16 mouse cellular contexts compared by ENCODE assay signal in the genomic region with DNA sequence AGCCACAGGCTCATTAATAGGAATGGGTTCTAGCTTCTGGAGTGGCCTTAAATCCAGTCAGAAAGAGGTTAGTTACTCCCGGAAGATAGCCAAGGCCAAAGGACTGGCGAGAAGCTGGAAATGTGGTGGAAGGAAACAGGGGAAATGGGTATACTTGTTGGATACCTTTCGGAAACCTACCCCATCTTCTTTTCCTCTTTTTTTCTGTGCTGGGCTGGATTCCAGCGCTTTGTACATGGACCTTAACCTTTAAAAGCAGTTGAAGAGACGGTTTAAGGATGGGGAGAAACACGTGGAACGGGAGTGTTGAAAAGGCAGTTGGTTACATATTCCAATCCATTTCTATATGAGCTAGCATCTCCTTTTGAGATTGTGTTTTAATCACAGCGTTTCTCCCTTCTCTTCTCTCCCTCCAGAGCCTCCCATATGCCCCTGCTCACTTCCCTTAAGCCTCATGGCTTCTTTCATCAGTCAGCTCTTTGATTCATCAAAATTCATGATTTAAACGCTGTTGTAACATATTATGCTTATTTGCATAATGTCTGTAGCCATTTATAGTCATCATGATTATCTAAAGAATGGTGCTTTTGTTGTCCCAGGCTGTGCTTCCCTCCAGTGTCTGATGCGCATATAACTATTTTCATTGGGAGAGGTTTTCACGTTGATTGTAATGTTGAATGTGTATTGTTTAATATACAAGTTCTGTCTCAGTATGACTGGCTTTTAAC. TPM values are rescaled to one million over a fixed set of nuclear protein-coding genes. Genes with fewer than 3 reads are reported as not detected.
DNase-seq lines count a peak whose midpoint lies in the region; ATAC-seq lines count a peak whose summit lies in the region.
"Had no signal": no experiment of that assay in that cellular context is flagged by ENCODE, and none has a peak within 500 bp of the region (broad histone marks: within the 10 kb centered on the region; RNA-seq: fewer than 3 reads in every experiment).

No protein-coding gene starts in this region.

- no peak for ATAC-seq in liver, embryonic 15.5 days (ENCODE audit: insufficient read depth)
- ATAC-seq: lung, postnatal 0 days had no signal

- H3K9ac ChIP-seq in liver, embryonic 15.5 days = no peak overlapping the region
- H3K9ac ChIP-seq: limb, embryonic 13.5 days; neural tube, embryonic 13.5 days had no signal

- H3K4me2 ChIP-seq in liver, embryonic 15.5 days = no peak overlapping the region
- H3K4me2 ChIP-seq: limb, embryonic 13.5 days; neural tube, embryonic 13.5 days had no signal

- WGBS in heart, embryonic 10.5 days = 89% methylated on average over 11 of the region's 11 CpGs
- WGBS in liver, embryonic 15.5 days (ENCODE audit: insufficient replicate concordance) = 84% methylated on average over 11 of the region's 11 CpGs

- H3K4me1 ChIP-seq in heart, embryonic 10.5 days = peaks cover 11% of the 10 kb centered on the region
- peaks cover 81% of the 10 kb centered on the region for H3K4me1 ChIP-seq in liver, embryonic 15.5 days (replicated peaks)
- H3K4me1 ChIP-seq: embryonic facial prominence, embryonic 10.5 days; limb, embryonic 13.5 days had no signal

- H3K36me3 ChIP-seq in heart, embryonic 10.5 days = no peaks in the 10 kb centered on the region
- peaks cover 18% of the 10 kb centered on the region; the same call in 1 of the 2 replicates for H3K36me3 ChIP-seq in liver, embryonic 15.5 days (replicated peaks)
- H3K36me3 ChIP-seq: embryonic facial prominence, embryonic 10.5 days; limb, embryonic 13.5 days; neural tube, embryonic 13.5 days had no signal

- no peaks in the 10 kb centered on the region for H3K9me3 ChIP-seq in heart, embryonic 10.5 days
- H3K9me3 ChIP-seq in liver, embryonic 15.5 days (replicated peaks) = no peaks in the 10 kb centered on the region
- H3K9me3 ChIP-seq: embryonic facial prominence, embryonic 10.5 days; limb, embryonic 13.5 days; neural tube, embryonic 13.5 days had no signal

- H3K27me3 ChIP-seq in heart, embryonic 10.5 days (ENCODE audit: insufficient read depth, poor library complexity, severe bottlenecking) = no peaks in the 10 kb centered on the region
- no peaks in the 10 kb centered on the region for H3K27me3 ChIP-seq in liver, embryonic 15.5 days
- H3K27me3 ChIP-seq: limb, embryonic 13.5 days; neural tube, embryonic 13.5 days had no signal

- no peak overlapping the region for H3K4me3 ChIP-seq in heart, embryonic 10.5 days
- H3K4me3 ChIP-seq in liver, embryonic 15.5 days (replicated peaks) = no peak overlapping the region
- H3K4me3 ChIP-seq: embryonic facial prominence, embryonic 10.5 days; limb, embryonic 13.5 days; neural tube, embryonic 13.5 days had no signal

- no peak overlapping the region for H3K27ac ChIP-seq in heart, embryonic 10.5 days
- H3K27ac ChIP-seq in liver, embryonic 15.5 days (replicated peaks) = peak overlapping the region; percentile 10; the same call in 1 of the 2 replicates
- H3K27ac ChIP-seq: embryonic facial prominence, embryonic 10.5 days; limb, embryonic 13.5 days; neural tube, embryonic 13.5 days had no signal

- DNase-seq in heart, adult 11 months = peak; percentile 36
- no peak for DNase-seq in heart, embryonic 10.5 days (ENCODE audit: low spot score)
- DNase-seq in kidney, postnatal 36 days = peak; percentile 56 to 72
- no peak for DNase-seq in kidney, adult 11 months
- peak; percentile 11 for DNase-seq in R1 (ENCODE audit: low read depth, low spot score)
- no peak for DNase-seq in spleen, postnatal 4 days (ENCODE audit: low spot score in 2 of 2)
- DNase-seq: adrenal gland, postnatal 36 days; B cell, adult 2 months; cerebellum, postnatal 25 days; layer of hippocampus, postnatal 36 days; thymus, postnatal 36 days had no signal

RNA-seq across cellular contexts. Expression of a gene that starts 18.5 kb away (rescaled TPM):
- polyA plus RNA-seq in heart, embryonic 10.5 days (2016; fragmentation: Nextera tagmentation; extraction: Ambion mirVana) = 10.2 and 12.3 TPM in 2 replicates
- polyA plus RNA-seq in liver, embryonic 15.5 days (2015; fragmentation: Nextera tagmentation; extraction: Ambion mirVana) = 31.1 and 31.3 TPM in 2 replicates

Comparison
In these comparisons a context has a peak if more than half of its experiments do, and no peak if none do; other contexts are left out.
1. DNase-seq: peak in heart, adult 11 months (single experiment), kidney, postnatal 36 days (2 of 2) and R1 (single experiment); none in heart, embryonic 10.5 days (single experiment), kidney, adult 11 months (single experiment) and spleen, postnatal 4 days (0 of 2).